Mouse (Mus musculus) heart, postnatal 0 days (tissue): ENCODE measurements around the gene Gm9936.

Experiments used
- CTCF ChIP-seq: IDR thresholded peaks from 2 replicates; pipeline ENCODE4 v1.5.1; 2016; ENCODE audit warnings: antibody characterized with exemption, control low read depth, low read depth
- EP300 ChIP-seq: IDR thresholded peaks from 2 replicates; pipeline ENCODE4 v1.6.1; 2016; ENCODE audit warnings: antibody characterized with exemption, low read depth

- TF ChIP-seq CTCF (no peak), EP300 (no peak)
Measured at GRCm38 (mm10) chr5:114895542-114895941, 37.1 kb upstream of the Gm9936 start.
